Mouse (Mus musculus) cerebellum, postnatal 4 days (tissue): ENCODE data around the gene Dap.

Experiments used
- DNase-seq, 2 experiments: peaks; one replicate each; pipeline ENCODE4 v3.0.0; 2022; ENCODE audit warnings: low spot score in 2 of 2, mixed read lengths in 1 of 2

The Dap gene

GRCm38 (mm10) chr15:31237898-31238297 is 13.8 kb downstream of the Dap start:
- no peak for DNase-seq

- no peak for DNase-seq
Observed at GRCm38 (mm10) chr15:31238611-31239010, 14.5 kb downstream of the Dap start.

GRCm38 (mm10) chr15:31239713-31240112 is 15.6 kb downstream of the Dap start:
- DNase-seq, result no peak

GRCm38 (mm10) chr15:31240181-31240580 is 16.1 kb downstream of the Dap start:
- DNase-seq, result peak; percentile 41 to 74

GRCm38 (mm10) chr15:31243260-31243659 is 19.1 kb downstream of the Dap start:
- no peak for DNase-seq

- DNase-seq, result no peak
Observed at GRCm38 (mm10) chr15:31244696-31245445, 20.8 kb downstream of the Dap start.

- no peak for DNase-seq
Observed at GRCm38 (mm10) chr15:31245934-31246333, 21.8 kb downstream of the Dap start.

- DNase-seq, result no peak
Observed at GRCm38 (mm10) chr15:31247035-31247434, 22.9 kb downstream of the Dap start.

GRCm38 (mm10) chr15:31248882-31249281 is 24.8 kb downstream of the Dap start:
- no peak for DNase-seq

- no peak for DNase-seq
Observed at GRCm38 (mm10) chr15:31250027-31250426, 25.9 kb downstream of the Dap start.

- no peak for DNase-seq
Observed at GRCm38 (mm10) chr15:31250676-31251075, 26.6 kb downstream of the Dap start.

GRCm38 (mm10) chr15:31251189-31251588 is 27.1 kb downstream of the Dap start:
- DNase-seq, result no peak

GRCm38 (mm10) chr15:31252590-31253311 is 28.6 kb downstream of the Dap start:
- no peak for DNase-seq

- DNase-seq, result no peak
Observed at GRCm38 (mm10) chr15:31253380-31253779, 29.3 kb downstream of the Dap start.

- DNase-seq, result no peak
Observed at GRCm38 (mm10) chr15:31253963-31254362, 29.8 kb downstream of the Dap start.

- no peak for DNase-seq
Observed at GRCm38 (mm10) chr15:31254939-31255535, 30.9 kb downstream of the Dap start.

- DNase-seq, result no peak
Observed at GRCm38 (mm10) chr15:31255762-31256161, 31.6 kb downstream of the Dap start.

GRCm38 (mm10) chr15:31257329-31257728 is 33.2 kb downstream of the Dap start:
- DNase-seq, result no peak

- DNase-seq, result no peak
Observed at GRCm38 (mm10) chr15:31258029-31258692, 34.0 kb downstream of the Dap start.

- DNase-seq, result no peak
Observed at GRCm38 (mm10) chr15:31258693-31259439, 34.8 kb downstream of the Dap start.

GRCm38 (mm10) chr15:31261094-31261493 is 37.0 kb downstream of the Dap start:
- no peak for DNase-seq

GRCm38 (mm10) chr15:31262361-31262760 is 38.2 kb downstream of the Dap start:
- DNase-seq, result no peak
